Mouse (Mus musculus): ENCODE measurements around the gene Cenps. TPM values are rescaled to one million over a fixed set of nuclear protein-coding genes. Genes with fewer than 3 reads are reported as not detected.

Gene Cenps
- polyA plus RNA-seq, 1 experiment from 2014 or later, result 18.7 TPM

DNA sequence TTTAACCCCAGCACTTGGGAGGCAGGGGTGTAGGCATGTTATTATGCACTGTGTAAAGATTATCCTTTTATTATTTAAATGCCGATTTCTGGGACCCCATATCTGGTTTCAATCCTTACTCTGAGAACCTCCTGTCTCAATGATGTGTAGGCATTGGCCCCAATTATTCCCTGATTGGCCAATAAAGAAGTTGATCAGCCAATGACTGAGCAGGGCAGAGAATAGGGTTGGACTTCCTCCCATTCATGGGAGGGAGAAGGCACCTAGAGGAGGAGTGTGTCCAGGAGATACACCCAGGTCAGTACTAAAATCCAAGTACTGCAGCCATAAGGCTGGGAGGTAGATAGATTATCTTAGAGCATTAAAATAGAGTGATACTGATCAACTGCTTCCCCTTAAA, 25.8 kb upstream of the Cenps start:
- 79% methylated on average over 1 of the region's 1 CpGs for WGBS
- Histone ChIP-seq H3K27ac (no peak overlapping the region), H3K9ac (no peak overlapping the region), H3K4me1 (replicated peaks; ENCODE audit: control insufficient read depth, insufficient read depth, low read length) (peaks cover 10% of the 10 kb centered on the region), H3K4me2 (replicated peaks) (no peak overlapping the region), H3K27me3 (ENCODE audit: control insufficient read depth, insufficient read depth, low read length) (no peaks in the 10 kb centered on the region), H3K4me3 (replicated peaks; ENCODE audit: low read length) (no peak overlapping the region), H3K9me3 (ENCODE audit: control insufficient read depth, low read length) (no peaks in the 10 kb centered on the region), H3K36me3 (replicated peaks; ENCODE audit: control insufficient read depth, insufficient read depth) (peaks cover 70% of the 10 kb centered on the region)
- ATAC-seq (ENCODE audit: low FRiP score) (no peak), DNase-seq (ENCODE audit: low spot score) (no peak)

DNA sequence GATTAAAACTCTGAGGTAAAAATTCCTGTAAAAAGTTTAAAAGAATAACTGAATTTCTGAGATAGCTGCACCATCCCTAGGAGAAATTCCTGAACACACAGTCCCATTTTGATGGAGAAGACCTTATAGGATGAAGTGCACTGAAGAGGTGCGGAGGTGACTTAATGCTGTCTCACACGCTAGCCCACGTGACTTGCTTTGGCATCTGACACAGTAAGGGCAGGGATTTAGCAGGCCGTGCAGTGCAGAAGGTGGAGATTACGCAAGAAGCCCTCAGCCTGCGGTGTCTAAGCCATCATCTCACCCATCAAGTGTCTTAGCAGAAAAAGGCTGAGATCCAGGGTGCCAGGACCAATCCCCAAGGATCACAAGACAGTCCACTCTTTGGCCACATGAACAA, 23.7 kb upstream of the Cenps start:
- 95% methylated on average over 6 of the region's 6 CpGs for WGBS
- Histone ChIP-seq H3K36me3 (replicated peaks; ENCODE audit: control insufficient read depth, insufficient read depth) (peaks cover 90% of the 10 kb centered on the region), H3K9ac (no peak overlapping the region), H3K9me3 (ENCODE audit: control insufficient read depth, low read length) (no peaks in the 10 kb centered on the region), H3K4me3 (replicated peaks; ENCODE audit: low read length) (no peak overlapping the region), H3K4me2 (replicated peaks) (no peak overlapping the region), H3K4me1 (replicated peaks; ENCODE audit: control insufficient read depth, insufficient read depth, low read length) (peaks cover 10% of the 10 kb centered on the region), H3K27me3 (ENCODE audit: control insufficient read depth, insufficient read depth, low read length) (no peaks in the 10 kb centered on the region), H3K27ac (no peak overlapping the region)
- ATAC-seq (ENCODE audit: low FRiP score) (no peak), DNase-seq (ENCODE audit: low spot score) (no peak)

DNA sequence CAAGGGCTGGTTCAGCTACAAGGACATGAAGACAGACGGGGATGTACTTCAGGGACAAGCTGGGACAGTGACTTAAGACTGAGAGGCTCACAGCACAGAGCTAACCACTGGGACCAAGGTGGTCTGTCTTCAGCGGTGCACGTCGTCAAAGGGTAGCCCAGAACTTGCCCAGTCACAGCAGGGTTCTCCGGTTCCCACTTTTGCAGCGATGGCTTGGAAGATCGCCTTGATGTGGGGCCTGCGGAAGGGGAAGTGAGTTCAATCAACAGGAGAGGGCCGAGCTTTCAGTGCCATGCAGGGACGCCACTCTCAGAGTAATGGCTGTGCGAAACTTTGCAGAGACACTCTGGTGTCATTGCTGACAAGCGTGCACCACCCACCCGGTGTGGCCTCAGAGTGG, 22.5 kb upstream of the Cenps start:
- no peaks in the 10 kb centered on the region for H3K27me3 ChIP-seq (ENCODE audit: control insufficient read depth, insufficient read depth, low read length)
- ATAC-seq (ENCODE audit: low FRiP score) (no peak), DNase-seq (ENCODE audit: low spot score) (no peak)
- no peak overlapping the region for H3K4me3 ChIP-seq (replicated peaks; ENCODE audit: low read length)
- 90% methylated on average over 13 of the region's 13 CpGs for WGBS
- H3K9ac ChIP-seq, result no peak overlapping the region
- H3K36me3 ChIP-seq (replicated peaks; ENCODE audit: control insufficient read depth, insufficient read depth), result peaks cover 98% of the 10 kb centered on the region
- no peak overlapping the region for H3K4me2 ChIP-seq (replicated peaks)
- H3K9me3 ChIP-seq (ENCODE audit: control insufficient read depth, low read length), result no peaks in the 10 kb centered on the region
- peaks cover under 1% of the 10 kb centered on the region; the same call in 1 of the 2 replicates for H3K4me1 ChIP-seq (replicated peaks; ENCODE audit: control insufficient read depth, insufficient read depth, low read length)
- no peak overlapping the region for H3K27ac ChIP-seq

DNA sequence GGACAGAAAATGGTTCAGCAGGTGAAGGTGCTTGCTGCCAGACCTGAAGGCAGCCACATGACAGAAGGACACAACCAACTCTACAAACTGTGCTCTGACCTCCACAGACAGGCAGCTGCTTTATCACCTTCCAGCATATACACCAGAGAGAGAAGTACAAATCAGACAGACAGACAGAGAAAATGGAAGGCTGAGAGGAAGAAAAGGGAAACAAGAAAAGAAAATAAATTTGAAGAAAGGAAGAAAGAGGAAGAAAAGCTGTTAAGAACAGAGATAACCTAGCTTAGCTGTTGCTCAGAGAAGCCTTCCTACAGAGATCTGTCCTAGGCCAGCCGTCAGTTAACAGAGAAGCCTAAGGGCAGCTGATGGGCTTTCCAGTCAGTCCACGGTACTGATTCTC, 21.8 kb upstream of the Cenps start:
- 86% methylated on average over 2 of the region's 2 CpGs for WGBS
- H3K36me3 ChIP-seq (replicated peaks; ENCODE audit: control insufficient read depth, insufficient read depth), result peaks cover 98% of the 10 kb centered on the region

DNA sequence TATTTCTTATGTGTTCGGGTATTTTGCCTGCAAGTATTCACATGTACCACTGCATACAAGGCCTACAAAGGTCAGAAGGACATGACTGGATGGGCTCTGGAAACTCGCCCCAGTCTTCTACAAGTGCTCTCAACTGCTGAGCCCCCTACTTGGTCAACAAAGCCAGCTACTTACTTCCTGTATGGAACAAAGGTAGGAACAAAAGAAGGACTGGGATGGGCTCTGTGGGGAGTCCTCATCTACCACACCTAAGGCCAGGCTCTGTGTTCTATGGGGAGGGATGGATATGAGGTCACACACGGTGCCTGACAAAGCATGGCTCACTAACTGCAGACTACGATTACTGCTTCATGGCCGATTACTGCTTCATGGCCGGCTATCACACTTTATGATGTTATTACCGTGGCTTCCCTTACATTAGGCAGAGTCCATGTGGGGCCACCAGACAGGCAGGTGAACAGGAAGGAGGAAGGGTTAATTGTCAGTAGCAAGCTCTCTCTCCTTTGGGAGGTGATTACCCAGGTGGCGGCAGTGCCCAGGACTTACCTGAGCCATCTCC, 20.1 kb upstream of the Cenps start:
- no peak overlapping the region for H3K9ac ChIP-seq
- H3K36me3 ChIP-seq (replicated peaks; ENCODE audit: control insufficient read depth, insufficient read depth), result peaks cover 99% of the 10 kb centered on the region
- H3K4me3 ChIP-seq (replicated peaks; ENCODE audit: low read length), result no peak overlapping the region
- H3K4me1 ChIP-seq (replicated peaks; ENCODE audit: control insufficient read depth, insufficient read depth, low read length), result no peaks in the 10 kb centered on the region
- no peaks in the 10 kb centered on the region for H3K27me3 ChIP-seq (ENCODE audit: control insufficient read depth, insufficient read depth, low read length)
- ATAC-seq (ENCODE audit: low FRiP score), result no peak
- no peak for DNase-seq (ENCODE audit: low spot score)
- no peaks in the 10 kb centered on the region for H3K9me3 ChIP-seq (ENCODE audit: control insufficient read depth, low read length)
- no peak overlapping the region for H3K4me2 ChIP-seq (replicated peaks)
- WGBS, result 93% methylated on average over 8 of the region's 8 CpGs
- no peak overlapping the region for H3K27ac ChIP-seq

More for the DNA sequence above, 21.8 kb upstream of the Cenps start:
- Histone ChIP-seq H3K27me3 (ENCODE audit: control insufficient read depth, insufficient read depth, low read length) (no peaks in the 10 kb centered on the region), H3K9ac (no peak overlapping the region), H3K9me3 (ENCODE audit: control insufficient read depth, low read length) (no peaks in the 10 kb centered on the region), H3K4me1 (replicated peaks; ENCODE audit: control insufficient read depth, insufficient read depth, low read length) (no peaks in the 10 kb centered on the region), H3K27ac (no peak overlapping the region), H3K4me2 (replicated peaks) (no peak overlapping the region), H3K4me3 (replicated peaks; ENCODE audit: low read length) (no peak overlapping the region)
- ATAC-seq (ENCODE audit: low FRiP score), result no peak
- no peak for DNase-seq (ENCODE audit: low spot score)

DNA sequence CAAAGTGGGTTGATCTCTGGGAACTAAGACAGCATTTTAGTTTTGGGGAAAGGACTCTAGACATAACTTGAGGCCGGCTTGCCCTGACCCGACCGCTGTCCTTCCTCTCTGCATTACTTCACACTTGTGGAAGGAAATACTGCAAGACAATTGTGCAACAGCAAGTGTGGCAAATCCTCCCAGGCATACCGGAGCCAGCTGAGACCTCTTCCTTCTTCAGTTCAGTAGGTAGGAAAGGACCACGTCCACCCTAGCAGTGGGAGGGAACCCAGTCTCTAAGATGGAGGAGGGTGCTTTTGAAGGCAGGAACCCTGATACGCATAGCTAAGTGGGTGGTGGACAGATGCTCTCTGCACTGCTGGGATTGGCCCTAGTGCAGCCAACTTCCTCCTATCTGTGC, 18.3 kb upstream of the Cenps start:
- no peak overlapping the region for H3K9ac ChIP-seq
- ATAC-seq (ENCODE audit: low FRiP score), result no peak
- no peak overlapping the region for H3K4me3 ChIP-seq (replicated peaks; ENCODE audit: low read length)
- WGBS, result 92% methylated on average over 6 of the region's 6 CpGs
- no peaks in the 10 kb centered on the region for H3K4me1 ChIP-seq (replicated peaks; ENCODE audit: control insufficient read depth, insufficient read depth, low read length)
- no peak overlapping the region for H3K4me2 ChIP-seq (replicated peaks)
- H3K27me3 ChIP-seq (ENCODE audit: control insufficient read depth, insufficient read depth, low read length), result no peaks in the 10 kb centered on the region
- H3K9me3 ChIP-seq (ENCODE audit: control insufficient read depth, low read length), result no peaks in the 10 kb centered on the region
- H3K27ac ChIP-seq, result no peak overlapping the region
- peaks cover 99% of the 10 kb centered on the region for H3K36me3 ChIP-seq (replicated peaks; ENCODE audit: control insufficient read depth, insufficient read depth)
- no peak for DNase-seq (ENCODE audit: low spot score)

DNA sequence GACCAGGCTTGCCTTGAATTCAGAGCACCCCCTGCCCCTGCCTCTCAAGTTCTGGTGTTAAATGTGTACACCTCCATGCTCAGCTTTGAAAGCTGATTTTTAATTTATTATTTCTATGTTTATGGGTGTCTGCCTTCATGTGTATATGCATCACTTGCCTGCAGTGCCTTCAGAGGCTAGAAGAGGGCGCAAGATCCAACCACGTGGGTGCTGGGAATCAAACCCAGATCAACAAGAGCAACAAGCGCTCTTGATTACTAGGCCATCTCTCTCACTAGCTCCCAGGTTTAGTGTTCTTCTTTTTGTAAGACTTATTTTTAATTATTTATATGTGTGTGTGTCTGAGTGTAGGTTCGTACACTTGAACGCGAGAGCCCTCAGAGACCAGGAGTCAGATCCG, 17.4 kb upstream of the Cenps start:
- H3K9ac ChIP-seq, result no peak overlapping the region
- DNase-seq (ENCODE audit: low spot score) (no peak), ATAC-seq (ENCODE audit: low FRiP score) (no peak)
- H3K4me2 ChIP-seq (replicated peaks), result no peak overlapping the region
- no peaks in the 10 kb centered on the region for H3K27me3 ChIP-seq (ENCODE audit: control insufficient read depth, insufficient read depth, low read length)
- H3K4me3 ChIP-seq (replicated peaks; ENCODE audit: low read length), result no peak overlapping the region
- 97% methylated on average over 7 of the region's 7 CpGs for WGBS
- H3K36me3 ChIP-seq (replicated peaks; ENCODE audit: control insufficient read depth, insufficient read depth), result peaks cover 99% of the 10 kb centered on the region
- H3K4me1 ChIP-seq (replicated peaks; ENCODE audit: control insufficient read depth, insufficient read depth, low read length), result no peaks in the 10 kb centered on the region
- no peaks in the 10 kb centered on the region for H3K9me3 ChIP-seq (ENCODE audit: control insufficient read depth, low read length)
- H3K27ac ChIP-seq, result no peak overlapping the region

DNA sequence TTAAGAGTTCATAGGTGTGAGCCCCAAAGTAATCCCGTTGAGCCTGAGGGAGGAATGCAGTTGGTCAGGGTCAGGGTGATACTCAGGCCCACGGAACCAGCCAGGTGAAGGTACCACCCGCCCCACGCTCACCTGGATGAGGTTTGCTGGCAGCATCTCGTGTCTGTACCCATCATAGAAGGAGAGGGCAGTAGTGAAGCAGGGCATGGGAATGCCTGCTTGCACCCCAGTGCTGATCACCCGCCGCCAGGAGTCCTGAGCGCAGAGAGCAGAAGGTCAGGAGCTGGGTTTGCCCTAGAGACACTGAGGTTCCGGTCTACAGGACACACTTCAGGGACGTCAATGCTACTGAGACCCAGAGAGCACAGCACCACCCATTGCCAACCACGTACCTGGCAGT, 13.3 kb upstream of the Cenps start:
- Histone ChIP-seq H3K4me2 (replicated peaks) (no peak overlapping the region), H3K27ac (no peak overlapping the region), H3K27me3 (ENCODE audit: control insufficient read depth, insufficient read depth, low read length) (no peaks in the 10 kb centered on the region), H3K36me3 (replicated peaks; ENCODE audit: control insufficient read depth, insufficient read depth) (peaks cover 68% of the 10 kb centered on the region), H3K9ac (no peak overlapping the region), H3K9me3 (ENCODE audit: control insufficient read depth, low read length) (no peaks in the 10 kb centered on the region), H3K4me1 (replicated peaks; ENCODE audit: control insufficient read depth, insufficient read depth, low read length) (no peaks in the 10 kb centered on the region), H3K4me3 (replicated peaks; ENCODE audit: low read length) (no peak overlapping the region)
- WGBS, result 95% methylated on average over 11 of the region's 11 CpGs
- no peak for DNase-seq (ENCODE audit: low spot score)
- no peak for ATAC-seq (ENCODE audit: low FRiP score)

DNA sequence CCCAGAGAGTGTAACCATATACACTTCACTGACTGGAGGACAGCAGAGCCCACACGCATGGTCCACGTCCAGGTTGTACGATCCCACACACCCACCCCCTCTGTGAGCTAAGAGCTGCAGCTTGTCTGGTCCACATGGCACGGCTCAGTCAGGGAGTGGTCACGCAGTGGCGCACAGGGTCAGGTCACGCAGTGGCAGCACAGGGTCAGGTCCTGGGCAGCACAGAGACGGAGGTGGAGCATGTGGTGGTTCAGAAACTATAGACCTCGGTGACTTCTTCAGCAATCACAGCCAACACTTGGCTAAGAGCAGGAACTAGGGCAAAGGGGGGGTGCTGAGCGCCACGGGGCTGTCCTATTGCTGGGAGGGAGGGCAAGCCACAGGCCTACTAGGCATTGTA, 12.8 kb upstream of the Cenps start:
- no peak overlapping the region for H3K4me3 ChIP-seq (replicated peaks; ENCODE audit: low read length)
- no peaks in the 10 kb centered on the region for H3K27me3 ChIP-seq (ENCODE audit: control insufficient read depth, insufficient read depth, low read length)
- DNase-seq (ENCODE audit: low spot score) (no peak), ATAC-seq (ENCODE audit: low FRiP score) (no peak)
- H3K4me1 ChIP-seq (replicated peaks; ENCODE audit: control insufficient read depth, insufficient read depth, low read length), result no peaks in the 10 kb centered on the region
- no peak overlapping the region for H3K9ac ChIP-seq
- peaks cover 63% of the 10 kb centered on the region for H3K36me3 ChIP-seq (replicated peaks; ENCODE audit: control insufficient read depth, insufficient read depth)
- H3K27ac ChIP-seq, result no peak overlapping the region
- no peaks in the 10 kb centered on the region for H3K9me3 ChIP-seq (ENCODE audit: control insufficient read depth, low read length)
- H3K4me2 ChIP-seq (replicated peaks), result no peak overlapping the region
- 80% methylated on average over 11 of the region's 11 CpGs for WGBS

DNA sequence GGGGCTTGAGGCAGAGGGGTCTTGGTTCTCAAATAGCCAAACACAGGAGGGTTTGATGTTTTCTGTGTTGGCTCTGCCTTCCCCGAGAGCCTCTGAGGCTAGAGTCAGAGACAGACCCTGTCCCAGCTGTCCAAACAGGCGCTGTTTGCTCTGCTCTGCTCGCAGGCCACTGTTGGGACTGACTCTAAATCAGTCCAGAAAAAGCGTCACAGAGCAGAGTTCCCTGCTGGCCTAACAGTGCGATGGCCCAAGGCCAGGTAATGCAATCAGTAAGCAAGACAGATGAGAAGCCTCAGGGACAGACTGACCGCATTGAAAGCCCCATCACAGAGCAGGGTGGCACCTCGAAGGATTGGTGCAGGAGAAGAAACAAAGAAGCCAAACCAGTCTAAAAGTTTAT, 12.2 kb upstream of the Cenps start:
- H3K9me3 ChIP-seq (ENCODE audit: control insufficient read depth, low read length), result no peaks in the 10 kb centered on the region
- no peaks in the 10 kb centered on the region for H3K4me1 ChIP-seq (replicated peaks; ENCODE audit: control insufficient read depth, insufficient read depth, low read length)
- no peak for ATAC-seq (ENCODE audit: low FRiP score)
- H3K4me3 ChIP-seq (replicated peaks; ENCODE audit: low read length), result no peak overlapping the region
- no peaks in the 10 kb centered on the region for H3K27me3 ChIP-seq (ENCODE audit: control insufficient read depth, insufficient read depth, low read length)
- no peak overlapping the region for H3K4me2 ChIP-seq (replicated peaks)
- 81% methylated on average over 7 of the region's 7 CpGs for WGBS
- H3K9ac ChIP-seq, result no peak overlapping the region
- DNase-seq (ENCODE audit: low spot score), result no peak
- H3K36me3 ChIP-seq (replicated peaks; ENCODE audit: control insufficient read depth, insufficient read depth), result peaks cover 57% of the 10 kb centered on the region
- H3K27ac ChIP-seq, result no peak overlapping the region
